Mouse (Mus musculus) embryonic facial prominence, embryonic 14.5 days (tissue): ENCODE results near the gene Trim52. TPM values are rescaled to one million over a fixed set of nuclear protein-coding genes. Genes with fewer than 3 reads are reported as not detected.

Experiments used
- ATAC-seq: fragments of 200-750 bp; cut with Nextera tagmentation; 2 replicates; pipeline ENCODE4 v1.8.0; 2017; ENCODE audit warnings: low read depth, moderate number of reproducible peaks, moderate TSS enrichment
- DNase-seq: peaks from one replicate; pipeline ENCODE4 v3.0.0-alpha.2; 2015; ENCODE audit warnings: low spot score
- H3K27ac ChIP-seq: fragments of 300-500 bp; sonication (generic); replicated peaks from 2 replicates; pipeline ENCODE4 v1.5.1; 2014; ENCODE audit warnings: low read depth, mild to moderate bottlenecking, low read length, moderate library complexity
- H3K27me3 ChIP-seq: fragments of 300-500 bp; sonication (generic); replicated peaks from 2 replicates; pipeline ENCODE4 v1.6.1; 2014; ENCODE audit warnings: low read length; ENCODE audit not compliant: control insufficient read depth, insufficient read depth
- H3K36me3 ChIP-seq: fragments of 300-500 bp; sonication (generic); 2 replicates; pipeline ENCODE4 v1.6.1; 2014; ENCODE audit warnings: low read length, mixed read lengths; ENCODE audit not compliant: control insufficient read depth, insufficient read depth
- H3K4me1 ChIP-seq: fragments of 300-500 bp; sonication (generic); 2 replicates; pipeline ENCODE4 v1.6.1; 2014; ENCODE audit warnings: antibody characterized with exemption, low read length; ENCODE audit not compliant: control insufficient read depth, insufficient read depth
- H3K4me2 ChIP-seq: fragments of 300-500 bp; sonication (generic); 2 replicates; pipeline ENCODE4 v1.6.1; 2014; ENCODE audit warnings: low read depth, mild to moderate bottlenecking, low read length, moderate library complexity, mixed read lengths
- H3K4me3 ChIP-seq: fragments of 300-500 bp; sonication (generic); 2 replicates; pipeline ENCODE4 v1.5.1; 2014; ENCODE audit warnings: low read depth, mild to moderate bottlenecking, low read length
- H3K9ac ChIP-seq: fragments of 300-500 bp; sonication (generic); 2 replicates; pipeline ENCODE4 v1.6.1; 2014; ENCODE audit warnings: low read depth, mild to moderate bottlenecking, low read length, moderate library complexity, mixed read lengths
- H3K9me3 ChIP-seq: fragments of 300-500 bp; sonication (generic); 2 replicates; pipeline ENCODE4 v1.6.1; 2016; ENCODE audit warnings: low read length; ENCODE audit not compliant: control insufficient read depth
- WGBS: fragments of 180-500 bp; shearing (Covaris S2); extraction: QIAGEN DNeasy Blood & Tissue Kit; methylation state at CpG from one replicate; pipeline ENCODE4 v1.1.7; 2014; 5-methylcytosine and 5-hydroxymethylcytosine counted together
- polyA plus RNA-seq: library from polyadenylated mRNA; unstranded; fragments of >200 nt; fragmentation: Nextera tagmentation; extraction: Ambion mirVana; gene quantifications from 2 replicates; pipeline ENCODE4 v1.2.1, GENCODE M21; 2014

The Trim52 gene
- polyA plus RNA-seq, 1 experiment from 2014 or later: not detected

DNA sequence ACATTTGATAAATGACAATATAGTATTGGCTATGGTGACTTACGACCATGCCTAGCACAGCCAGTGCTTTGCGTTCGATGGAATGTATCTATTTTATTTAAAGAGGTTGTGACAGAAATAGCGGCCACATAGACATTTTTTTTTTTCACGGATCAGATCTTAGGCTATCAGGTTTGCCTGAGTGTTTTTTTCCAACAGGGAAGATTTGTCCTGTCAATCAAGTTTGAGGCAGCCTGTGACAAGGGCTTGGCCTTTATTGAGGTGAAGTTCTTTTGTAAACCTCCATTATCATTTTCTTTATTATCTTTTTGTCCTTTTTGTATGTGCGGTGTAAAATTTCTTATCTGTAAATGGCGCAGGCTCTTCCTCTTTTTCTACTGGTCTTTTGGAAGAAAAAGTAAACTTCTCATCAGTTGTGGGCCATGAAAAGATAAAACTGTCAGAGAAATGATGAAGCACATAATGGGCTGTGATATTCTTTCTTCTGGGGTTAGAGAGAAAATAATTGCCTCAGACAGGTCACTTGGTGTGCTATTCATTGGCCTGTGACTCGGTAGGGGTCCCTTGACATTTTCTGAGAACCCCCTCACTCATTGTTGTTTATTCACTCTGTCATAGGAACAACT, 73.2 kb downstream of the Trim52 start:
- no peak for DNase-seq

DNA sequence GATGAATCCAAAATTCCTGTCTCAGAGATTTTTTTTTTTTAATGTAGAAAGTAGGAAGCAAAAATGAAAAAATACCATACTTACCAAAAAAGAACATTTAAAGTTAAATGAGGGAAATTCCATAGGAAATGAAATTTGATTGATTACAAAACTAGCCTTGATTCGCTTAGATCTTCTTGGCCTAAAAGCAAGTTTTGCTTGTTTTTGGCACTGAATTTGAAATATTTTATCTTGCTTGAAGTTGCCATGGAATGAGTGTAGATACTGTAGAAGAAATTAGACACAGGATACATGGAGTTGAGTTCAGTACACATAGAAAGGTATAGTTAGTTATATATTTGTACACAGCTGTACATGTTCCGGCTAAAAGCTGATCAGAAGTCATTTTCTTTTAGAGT, 73.7 kb downstream of the Trim52 start:
- no peak overlapping the region for H3K27ac ChIP-seq
- no peak overlapping the region for H3K4me3 ChIP-seq
- no peaks in the 10 kb centered on the region for H3K4me1 ChIP-seq
- no peaks in the 10 kb centered on the region for H3K36me3 ChIP-seq
- ATAC-seq (no peak), DNase-seq (no peak)
- H3K9me3 ChIP-seq: no peaks in the 10 kb centered on the region
- no peak overlapping the region for H3K4me2 ChIP-seq
- no peaks in the 10 kb centered on the region for H3K27me3 ChIP-seq
- no peak overlapping the region for H3K9ac ChIP-seq
- WGBS: 86% methylated on average over 2 of the region's 2 CpGs

More for the DNA sequence above, 73.2 kb downstream of the Trim52 start:
- no peak overlapping the region for H3K4me2 ChIP-seq
- no peaks in the 10 kb centered on the region for H3K4me1 ChIP-seq
- no peaks in the 10 kb centered on the region for H3K27me3 ChIP-seq
- no peak overlapping the region for H3K9ac ChIP-seq
- H3K27ac ChIP-seq: no peak overlapping the region
- ATAC-seq: no peak
- H3K36me3 ChIP-seq: no peaks in the 10 kb centered on the region
- no peaks in the 10 kb centered on the region for H3K9me3 ChIP-seq
- WGBS: 77% methylated on average over 8 of the region's 8 CpGs
- H3K4me3 ChIP-seq: no peak overlapping the region

DNA sequence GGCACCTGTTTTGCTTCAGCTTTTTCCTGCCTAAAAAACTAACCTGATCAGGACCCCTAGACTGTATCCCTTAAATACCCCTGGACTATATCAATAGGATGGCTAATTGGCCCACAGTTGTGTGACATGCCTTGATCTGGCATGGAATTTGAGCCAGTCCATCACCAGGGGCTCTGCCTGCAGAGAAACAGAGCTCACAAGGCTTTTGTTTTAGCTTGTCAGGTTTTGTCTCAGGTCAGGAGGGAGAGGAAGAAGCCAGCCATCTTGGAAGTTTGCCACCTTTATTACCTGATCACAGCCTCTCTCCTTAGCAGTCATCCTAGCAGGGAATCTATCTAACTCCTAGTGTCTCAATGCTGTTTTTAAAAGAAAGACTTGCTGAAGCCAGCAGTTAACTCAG, 74.6 kb downstream of the Trim52 start:
- Histone ChIP-seq H3K9ac (no peak overlapping the region), H3K4me2 (no peak overlapping the region), H3K36me3 (no peaks in the 10 kb centered on the region), H3K27me3 (no peaks in the 10 kb centered on the region), H3K9me3 (no peaks in the 10 kb centered on the region), H3K4me1 (no peaks in the 10 kb centered on the region), H3K27ac (no peak overlapping the region), H3K4me3 (no peak overlapping the region)
- ATAC-seq (no peak), DNase-seq (no peak)

DNA sequence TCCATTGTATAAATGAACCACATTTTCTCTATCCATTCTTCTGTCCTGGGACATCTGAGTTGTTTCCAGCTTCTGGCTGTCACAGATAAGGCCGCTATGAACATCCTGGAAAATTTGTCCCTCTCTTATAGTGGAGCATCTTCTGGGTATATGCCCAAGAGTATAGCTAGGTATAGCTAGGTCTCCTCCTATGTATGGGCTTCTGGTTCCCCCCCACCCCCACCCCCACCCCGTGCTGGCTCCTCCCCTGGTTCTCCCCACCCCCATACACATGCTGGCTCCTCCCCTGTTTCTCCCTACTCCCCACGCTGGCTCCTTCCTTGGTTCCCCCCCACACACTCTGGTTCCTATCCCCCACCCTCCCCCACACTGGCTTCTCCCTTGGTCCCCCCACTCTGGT, 78.0 kb downstream of the Trim52 start:
- no peaks in the 10 kb centered on the region for H3K27me3 ChIP-seq
- no peak for DNase-seq
- H3K27ac ChIP-seq: no peak overlapping the region
- ATAC-seq: no peak
- H3K9ac ChIP-seq: no peak overlapping the region
- no peak overlapping the region for H3K4me2 ChIP-seq
- WGBS: 83% methylated on average over 3 of the region's 3 CpGs
- H3K4me1 ChIP-seq: no peaks in the 10 kb centered on the region
- no peaks in the 10 kb centered on the region for H3K9me3 ChIP-seq
- no peaks in the 10 kb centered on the region for H3K36me3 ChIP-seq
- no peak overlapping the region for H3K4me3 ChIP-seq

Other genes starting within 250 kb of the Trim52 start
- 53.9 and 65.2 TPM in 2 replicates for gene Spry2, start 209.4 kb upstream of the Trim52 start, polyA plus RNA-seq